Mouse (Mus musculus) stomach, embryonic 16.5 days (tissue): Measurements from ENCODE around the gene Kcnma1. TPM values are rescaled to one million over a fixed set of nuclear protein-coding genes. Genes with fewer than 3 reads are reported as not detected.

Experiments used
- ATAC-seq: fragments of 200-750 bp; cut with Nextera tagmentation; 2 replicates; pipeline ENCODE4 v1.8.0; 2017; ENCODE audit warnings: moderate number of reproducible peaks, moderate TSS enrichment; ENCODE audit not compliant: insufficient read depth, low FRiP score
- H3K27ac ChIP-seq: fragments of 300-500 bp; sonication (generic); 2 replicates; pipeline ENCODE4 v1.5.1; 2014; ENCODE audit warnings: low read length
- H3K27me3 ChIP-seq: fragments of 300-500 bp; sonication (generic); 2 replicates; pipeline ENCODE4 v1.6.1; 2014; ENCODE audit warnings: low read length, control low read depth, mixed read lengths; ENCODE audit not compliant: control insufficient read depth, insufficient read depth
- H3K36me3 ChIP-seq: fragments of 300-500 bp; sonication (generic); 2 replicates; pipeline ENCODE4 v1.6.1; 2014; ENCODE audit warnings: low read length; ENCODE audit not compliant: control insufficient read depth, insufficient read depth
- H3K4me1 ChIP-seq: fragments of 300-500 bp; sonication (generic); 2 replicates; pipeline ENCODE4 v1.6.1; 2014; ENCODE audit warnings: low read length, control low read depth, mixed read lengths; ENCODE audit not compliant: control insufficient read depth, insufficient read depth
- H3K4me2 ChIP-seq: fragments of 300-500 bp; sonication (generic); 2 replicates; pipeline ENCODE4 v1.6.1; 2014; ENCODE audit warnings: low read depth, low read length, mixed read lengths
- H3K4me3 ChIP-seq: fragments of 300-500 bp; sonication (generic); replicated peaks from 2 replicates; pipeline ENCODE4 v1.5.1; 2014; ENCODE audit warnings: mild to moderate bottlenecking, low read length
- H3K9ac ChIP-seq: fragments of 300-500 bp; sonication (generic); 2 replicates; pipeline ENCODE4 v1.6.1; 2014; ENCODE audit warnings: low read length
- H3K9me3 ChIP-seq: fragments of 300-500 bp; sonication (generic); replicated peaks from 2 replicates; pipeline ENCODE4 v1.6.1; 2016; ENCODE audit warnings: low read length, control low read depth; ENCODE audit not compliant: control insufficient read depth
- WGBS: fragments of 180-500 bp; shearing (Covaris S2); extraction: QIAGEN DNeasy Blood & Tissue Kit; methylation state at CpG from one replicate; pipeline ENCODE4 v1.1.7; 2014; 5-methylcytosine and 5-hydroxymethylcytosine counted together
- polyA plus RNA-seq: library from polyadenylated mRNA; unstranded; fragments of >200 nt; fragmentation: Nextera tagmentation; extraction: Ambion mirVana; gene quantifications from 2 replicates; pipeline ENCODE4 v1.2.1, GENCODE M21; 2015

Gene Kcnma1
- polyA plus RNA-seq, 1 experiment from 2014 or later = 13.4 TPM

DNA sequence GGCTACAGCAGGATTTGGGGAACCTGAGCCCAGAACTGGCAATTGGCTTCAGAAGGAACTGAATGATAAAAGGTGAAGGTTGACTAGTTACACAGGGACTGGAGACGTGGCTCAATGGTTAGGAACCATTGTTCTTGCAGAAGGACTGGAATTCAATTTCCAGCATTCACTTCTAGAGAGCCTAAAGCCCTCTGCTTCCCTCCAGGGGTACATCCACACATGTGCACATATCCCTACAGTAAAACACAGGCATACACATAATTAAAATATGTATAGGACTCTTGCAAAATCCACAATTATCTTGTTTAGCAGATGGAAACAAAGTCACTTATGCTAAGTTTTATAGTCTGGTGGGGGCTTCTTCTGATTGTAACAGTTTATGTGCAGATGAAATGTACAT lies 485.1 kb downstream of the Kcnma1 start:
- Histone ChIP-seq H3K27ac (no peak overlapping the region), H3K4me3 (no peak overlapping the region), H3K9me3 (no peaks in the 10 kb centered on the region), H3K36me3 (no peaks in the 10 kb centered on the region), H3K4me1 (peaks cover 7% of the 10 kb centered on the region), H3K27me3 (no peaks in the 10 kb centered on the region), H3K4me2 (no peak overlapping the region), H3K9ac (no peak overlapping the region)
- 74% methylated on average over 1 of the region's 1 CpGs for WGBS
- ATAC-seq = no peak

DNA sequence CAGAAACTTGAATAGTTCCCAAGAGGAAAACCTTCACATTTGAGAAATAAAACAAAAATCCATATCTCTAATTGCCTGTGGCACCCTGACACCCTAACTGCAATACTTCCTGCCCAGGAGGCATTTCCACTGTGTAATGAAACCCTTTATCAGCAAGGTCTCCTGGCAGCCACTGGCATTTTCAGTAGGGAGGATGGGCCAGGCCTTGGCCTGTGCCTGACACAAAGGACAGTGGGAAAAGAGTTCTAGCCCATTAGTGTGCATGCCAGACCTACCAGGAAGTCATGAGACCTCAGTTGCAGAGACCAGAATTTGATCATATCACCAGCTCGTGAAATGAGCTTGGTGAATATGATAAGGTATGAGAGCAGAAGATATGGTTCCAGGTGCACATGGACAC lies 488.4 kb downstream of the Kcnma1 start:
- no peak overlapping the region for H3K4me3 ChIP-seq
- no peak overlapping the region for H3K27ac ChIP-seq
- no peaks in the 10 kb centered on the region for H3K27me3 ChIP-seq
- H3K9ac ChIP-seq = no peak overlapping the region
- H3K9me3 ChIP-seq = no peaks in the 10 kb centered on the region
- 63% methylated on average over 1 of the region's 1 CpGs for WGBS
- H3K4me1 ChIP-seq = no peaks in the 10 kb centered on the region
- ATAC-seq = no peak
- no peaks in the 10 kb centered on the region for H3K36me3 ChIP-seq
- H3K4me2 ChIP-seq = no peak overlapping the region

DNA sequence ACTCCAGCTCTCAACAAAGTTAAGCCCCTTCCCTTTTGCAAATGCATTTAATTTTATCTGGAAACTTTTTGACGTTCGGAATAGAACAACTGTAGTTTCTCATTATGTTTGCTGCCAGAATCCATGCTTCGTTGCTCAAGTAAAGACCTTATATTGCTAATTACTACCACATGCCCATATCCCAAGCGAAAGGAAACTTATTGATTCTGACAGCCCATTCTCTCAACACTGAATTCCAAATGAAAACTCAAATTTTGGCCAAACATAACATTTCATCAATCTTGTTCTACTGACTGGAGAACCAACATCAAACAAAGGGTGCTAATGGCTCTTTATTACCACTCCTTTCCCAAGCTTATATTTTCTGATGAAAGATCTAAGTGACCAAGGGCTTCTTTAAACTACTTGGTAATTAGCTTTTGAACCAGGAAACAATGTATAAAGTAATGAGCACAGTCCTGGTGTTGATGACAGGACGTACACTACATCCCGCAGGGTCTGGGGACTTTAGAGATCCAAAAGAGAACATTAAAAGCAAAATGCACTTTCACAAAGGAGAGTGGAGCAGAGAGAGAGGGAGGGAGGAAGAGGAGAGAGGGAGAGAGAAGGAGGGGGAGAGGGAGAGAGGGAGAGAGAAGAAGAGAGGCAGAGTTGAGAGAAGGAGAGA lies 490.3 kb downstream of the Kcnma1 start:
- 61% methylated on average over 6 of the region's 6 CpGs for WGBS
- Histone ChIP-seq H3K36me3 (no peaks in the 10 kb centered on the region), H3K4me1 (no peaks in the 10 kb centered on the region), H3K9me3 (no peaks in the 10 kb centered on the region), H3K4me3 (no peak overlapping the region), H3K27me3 (no peaks in the 10 kb centered on the region), H3K9ac (no peak overlapping the region), H3K4me2 (no peak overlapping the region), H3K27ac (no peak overlapping the region)
- no peak for ATAC-seq

DNA sequence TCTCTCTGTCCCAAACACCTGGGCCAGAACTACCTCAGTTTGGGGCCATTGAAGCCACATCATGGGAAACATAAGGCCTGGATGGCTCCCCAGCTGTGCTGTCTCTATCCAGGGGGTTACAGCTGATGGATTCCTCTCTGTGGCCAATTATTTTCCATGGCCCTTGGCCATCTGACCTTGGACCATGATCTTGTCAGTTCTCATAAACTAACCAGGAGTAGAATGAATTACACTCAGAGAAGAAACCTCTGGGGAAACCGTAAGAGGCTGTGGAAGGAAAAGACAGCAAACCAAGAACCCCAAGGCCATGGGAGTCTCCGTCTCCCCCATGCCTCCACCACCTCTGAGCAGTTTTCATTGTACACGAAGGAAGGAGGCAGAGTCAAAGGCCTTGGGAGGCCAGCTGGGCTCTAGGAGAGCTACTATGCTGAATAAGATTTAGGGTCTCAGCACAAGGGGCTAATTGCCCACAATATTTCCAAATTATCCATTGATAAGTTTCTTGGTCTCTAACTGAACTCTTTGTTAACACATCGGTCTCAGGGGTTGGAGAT lies 491.6 kb downstream of the Kcnma1 start:
- no peak for ATAC-seq
- no peaks in the 10 kb centered on the region for H3K9me3 ChIP-seq
- no peaks in the 10 kb centered on the region for H3K4me1 ChIP-seq
- no peak overlapping the region for H3K4me2 ChIP-seq
- H3K9ac ChIP-seq = no peak overlapping the region
- no peaks in the 10 kb centered on the region for H3K36me3 ChIP-seq
- H3K27me3 ChIP-seq = no peaks in the 10 kb centered on the region
- WGBS = 73% methylated on average over 4 of the region's 4 CpGs
- H3K4me3 ChIP-seq = no peak overlapping the region
- no peak overlapping the region for H3K27ac ChIP-seq

DNA sequence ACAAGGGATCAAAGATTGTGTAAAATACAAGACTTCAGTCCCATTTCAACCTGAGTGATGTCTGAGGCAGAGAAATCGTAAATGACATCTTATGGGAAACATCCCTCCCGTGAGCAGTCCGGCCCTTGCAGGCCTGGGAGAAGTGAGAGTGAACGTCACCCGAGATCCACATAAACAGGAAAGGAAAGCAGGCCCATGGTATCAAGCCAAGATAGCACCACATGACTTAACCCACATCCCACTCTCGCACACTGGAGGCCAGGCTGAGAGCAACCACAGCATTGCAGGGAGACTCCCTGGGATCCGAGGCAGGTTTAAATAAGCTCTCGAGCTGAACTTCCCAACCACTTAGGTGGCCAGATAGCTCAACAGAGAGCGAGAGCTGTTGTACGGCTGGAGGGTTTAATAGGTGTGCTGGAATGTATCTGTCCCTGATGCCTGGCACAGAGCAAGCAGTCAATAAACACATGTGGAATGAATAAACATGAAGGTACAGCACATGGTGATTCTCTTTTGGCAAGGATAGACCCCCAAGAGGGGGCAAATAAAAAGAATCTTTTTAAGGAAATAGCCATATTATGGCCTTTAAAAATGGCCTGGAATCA lies 493.1 kb downstream of the Kcnma1 start:
- Histone ChIP-seq H3K9me3 (no peaks in the 10 kb centered on the region), H3K9ac (no peak overlapping the region), H3K4me1 (no peaks in the 10 kb centered on the region), H3K4me3 (no peak overlapping the region), H3K27me3 (no peaks in the 10 kb centered on the region), H3K27ac (no peak overlapping the region), H3K4me2 (no peak overlapping the region), H3K36me3 (no peaks in the 10 kb centered on the region)
- ATAC-seq = no peak
- 64% methylated on average over 10 of the region's 10 CpGs for WGBS

DNA sequence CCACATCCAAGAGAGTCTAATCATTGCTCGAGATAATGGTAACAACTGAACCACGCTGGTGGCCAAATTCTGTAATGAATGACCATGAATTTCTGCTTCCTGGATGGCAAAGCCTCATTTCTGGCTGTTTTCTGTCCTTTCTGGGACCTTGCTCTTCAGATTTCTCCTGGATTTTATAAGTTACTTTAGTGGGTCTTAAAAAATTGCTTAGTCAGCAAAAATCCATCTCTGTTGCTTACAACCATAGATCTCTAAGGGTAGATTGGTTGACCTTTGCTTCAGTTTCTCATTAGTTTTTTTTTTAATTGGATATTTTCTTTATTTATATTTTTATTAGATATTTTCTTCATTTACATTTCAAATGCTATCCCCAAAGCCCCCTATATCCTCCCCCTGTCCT lies 496.9 kb downstream of the Kcnma1 start:
- H3K27ac ChIP-seq = no peak overlapping the region
- H3K36me3 ChIP-seq = no peaks in the 10 kb centered on the region
- no peak for ATAC-seq
- no peak overlapping the region for H3K4me2 ChIP-seq
- WGBS = 86% methylated on average over 2 of the region's 2 CpGs
- H3K9me3 ChIP-seq = no peaks in the 10 kb centered on the region
- no peak overlapping the region for H3K4me3 ChIP-seq
- no peaks in the 10 kb centered on the region for H3K4me1 ChIP-seq
- H3K27me3 ChIP-seq = no peaks in the 10 kb centered on the region
- no peak overlapping the region for H3K9ac ChIP-seq

DNA sequence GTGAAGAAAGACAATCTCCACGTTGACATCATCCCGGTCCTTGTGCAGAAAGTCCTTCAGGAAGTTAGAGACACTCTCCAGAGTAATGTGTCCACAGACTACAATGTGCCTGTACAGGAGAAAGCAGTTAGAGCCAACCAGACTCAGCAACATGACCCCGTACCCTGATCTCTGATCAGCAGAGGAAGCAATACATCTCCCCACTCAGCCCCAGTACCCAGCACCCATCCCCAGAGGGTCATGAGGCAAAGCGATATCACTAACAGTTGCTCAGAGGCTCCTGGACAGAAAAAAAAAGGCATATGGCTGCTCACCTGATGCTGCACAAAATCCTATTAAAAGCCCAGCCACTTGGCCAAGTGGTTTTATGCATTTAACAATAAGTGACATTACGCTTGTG lies 504.5 kb downstream of the Kcnma1 start:
- Histone ChIP-seq H3K27me3 (no peaks in the 10 kb centered on the region), H3K4me2 (no peak overlapping the region), H3K36me3 (no peaks in the 10 kb centered on the region), H3K4me3 (no peak overlapping the region), H3K9me3 (no peaks in the 10 kb centered on the region), H3K4me1 (no peaks in the 10 kb centered on the region), H3K9ac (no peak overlapping the region), H3K27ac (no peak overlapping the region)
- ATAC-seq = no peak
- 76% methylated on average over 5 of the region's 5 CpGs for WGBS

DNA sequence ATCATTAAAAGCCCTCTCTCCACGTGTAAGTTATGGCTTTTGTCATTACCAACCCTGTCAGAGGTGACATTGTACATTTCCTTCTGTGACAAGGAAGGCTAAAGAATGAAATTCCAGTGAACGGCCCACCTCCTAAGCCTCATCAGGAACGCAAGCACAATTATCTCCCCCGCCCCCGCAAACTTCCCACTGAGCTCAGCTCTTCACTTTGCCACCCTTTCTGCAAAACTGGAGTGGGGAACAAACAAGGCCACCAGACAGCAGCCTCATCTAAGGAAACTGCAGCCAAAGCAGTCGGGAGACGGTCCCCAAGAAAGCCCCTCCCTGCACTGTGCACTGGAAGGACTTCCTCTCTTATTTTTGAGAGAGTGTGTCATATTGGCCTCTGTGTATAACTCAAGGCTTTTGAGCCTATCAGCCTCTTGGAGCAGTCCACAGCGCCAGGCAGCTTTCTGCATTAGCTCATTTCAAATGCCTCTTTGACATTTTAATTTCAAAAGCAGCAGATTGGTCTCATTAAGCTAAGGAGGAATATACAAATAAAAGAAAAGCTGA lies 512.0 kb downstream of the Kcnma1 start:
- Histone ChIP-seq H3K9me3 (no peaks in the 10 kb centered on the region), H3K27me3 (no peaks in the 10 kb centered on the region), H3K27ac (no peak overlapping the region), H3K4me3 (no peak overlapping the region), H3K36me3 (no peaks in the 10 kb centered on the region), H3K4me1 (0 out of 2 replicates have a peak, but pooled peaks cover 5% of the 10 kb centered on the region), H3K4me2 (no peak overlapping the region), H3K9ac (no peak overlapping the region)
- ATAC-seq = no peak
- WGBS = 32% methylated on average over 8 of the region's 8 CpGs

DNA sequence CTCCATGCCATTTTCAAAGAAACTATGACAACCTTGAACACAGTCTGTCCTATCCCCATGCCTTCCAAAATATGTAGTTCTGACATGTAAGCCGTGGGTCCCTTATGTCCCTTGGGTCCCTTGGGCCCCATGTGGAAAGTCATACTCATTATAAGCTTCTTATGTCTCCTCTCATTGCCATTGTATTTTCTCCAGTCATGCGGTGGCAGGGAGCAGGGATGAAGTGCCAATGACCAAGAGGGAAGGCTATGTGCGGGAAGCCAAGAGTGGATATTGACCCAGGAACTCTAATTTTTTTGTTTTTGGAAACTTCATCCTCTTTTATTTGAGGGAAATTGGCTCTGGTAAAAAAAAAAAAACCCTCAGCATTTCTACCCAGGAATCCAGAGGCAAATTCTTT lies 517.5 kb downstream of the Kcnma1 start:
- Histone ChIP-seq H3K27me3 (no peaks in the 10 kb centered on the region), H3K4me3 (no peak overlapping the region), H3K4me2 (no peak overlapping the region), H3K4me1 (no peaks in the 10 kb centered on the region), H3K9ac (no peak overlapping the region), H3K9me3 (no peaks in the 10 kb centered on the region), H3K36me3 (no peaks in the 10 kb centered on the region), H3K27ac (no peak overlapping the region)
- WGBS = 93% methylated on average over 3 of the region's 3 CpGs
- no peak for ATAC-seq
